Mouse (Mus musculus) megakaryocyte, embryonic 14.5 days (primary cell): ENCODE data around the gene Pck1. TPM values are rescaled to one million over a fixed set of nuclear protein-coding genes. Genes with fewer than 3 reads are reported as not detected.

Experiments
- H3K27me3 ChIP-seq: replicated peaks from 2 replicates; pipeline ENCODE3; 2012; ENCODE audit warnings: inconsistent platforms
- H3K36me3 ChIP-seq: replicated peaks from 2 replicates; pipeline ENCODE3; 2012; ENCODE audit warnings: low read length, inconsistent platforms, mixed read lengths
- H3K4me1 ChIP-seq: 2 replicates; pipeline ENCODE4 v1.6.1; 2012; ENCODE audit warnings: inconsistent platforms
- H3K4me3 ChIP-seq: replicated peaks from 2 replicates; pipeline ENCODE3; 2012; ENCODE audit warnings: moderate library complexity, mild to moderate bottlenecking, inconsistent platforms
- H3K9me3 ChIP-seq: 2 replicates; pipeline ENCODE4 v1.6.1; 2012; ENCODE audit warnings: inconsistent platforms
- FLI1 ChIP-seq: IDR thresholded peaks from 2 replicates; pipeline ENCODE4 v1.6.1; 2012; ENCODE audit warnings: low read length, inconsistent platforms, mixed read lengths
- GATA1 ChIP-seq: IDR thresholded peaks from 3 replicates; pipeline ENCODE4 v1.6.1; 2012; ENCODE audit warnings: mixed read lengths, low read length, inconsistent platforms, borderline replicate concordance
- polyA plus RNA-seq: library from polyadenylated mRNA; stranded (reverse); fragments of >175 nt; gene quantifications from 2 replicates; pipeline ENCODE4 v1.2.3, GENCODE M21; 2012; ENCODE audit warnings: low replicate concordance; ENCODE audit not compliant: insufficient read depth

The Pck1 gene
- polyA plus RNA-seq, 1 experiment: not detected

- H3K9me3 ChIP-seq: no peaks in the 10 kb centered on the region
- H3K4me3 ChIP-seq: no peak overlapping the region
- TF ChIP-seq FLI1: no peak
- TF ChIP-seq GATA1: no peak
- no peaks in the 10 kb centered on the region for H3K36me3 ChIP-seq
- H3K4me1 ChIP-seq: peaks cover 3% of the 10 kb centered on the region
- peaks cover 49% of the 10 kb centered on the region for H3K27me3 ChIP-seq
Measured at GRCm38 (mm10) chr2:173181486-173181885, 28.6 kb downstream of the Pck1 start.

GRCm38 (mm10) chr2:173181901-173182300 is 29.1 kb downstream of the Pck1 start:
- Histone ChIP-seq H3K9me3 (no peaks in the 10 kb centered on the region), H3K27me3 (peaks cover 53% of the 10 kb centered on the region)
- no peak for TF ChIP-seq GATA1
- no peak for TF ChIP-seq FLI1

DNA sequence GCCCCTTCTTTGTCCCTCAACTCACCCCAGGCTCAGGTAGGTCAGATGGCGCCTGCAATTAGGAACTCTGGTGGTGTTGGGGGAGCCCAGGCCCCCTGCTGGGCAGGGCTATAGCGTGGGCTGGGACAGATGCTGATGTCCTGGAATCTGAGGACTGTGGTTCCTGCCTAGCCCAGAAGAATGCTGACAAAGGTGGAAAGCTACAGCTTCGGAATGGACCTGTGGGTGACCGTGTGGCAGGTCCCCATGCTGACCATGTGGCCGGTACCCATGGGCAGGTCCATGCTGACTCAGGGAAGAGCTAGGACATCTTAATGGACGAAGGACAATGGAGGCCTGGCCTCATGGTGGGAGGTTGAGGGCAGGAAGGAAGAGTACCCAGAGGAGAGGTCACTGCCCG is 29.9 kb downstream of the Pck1 start:
- H3K9me3 ChIP-seq: no peaks in the 10 kb centered on the region
- TF ChIP-seq GATA1 (no peak), FLI1 (no peak)
- peaks cover 56% of the 10 kb centered on the region for H3K27me3 ChIP-seq

More at GRCm38 (mm10) chr2:173181901-173182300, 29.1 kb downstream of the Pck1 start:
- Histone ChIP-seq H3K4me1 (peaks cover 7% of the 10 kb centered on the region), H3K36me3 (no peaks in the 10 kb centered on the region), H3K4me3 (no peak overlapping the region)

GRCm38 (mm10) chr2:173183311-173183710 is 30.5 kb downstream of the Pck1 start:
- H3K4me3 ChIP-seq: no peak overlapping the region
- no peaks in the 10 kb centered on the region for H3K9me3 ChIP-seq
- TF ChIP-seq GATA1 (no peak), FLI1 (no peak)
- H3K4me1 ChIP-seq: peaks cover 14% of the 10 kb centered on the region
- H3K36me3 ChIP-seq: no peaks in the 10 kb centered on the region
- H3K27me3 ChIP-seq: peaks cover 55% of the 10 kb centered on the region

More for the DNA sequence above, 29.9 kb downstream of the Pck1 start:
- Histone ChIP-seq H3K4me1 (peaks cover 14% of the 10 kb centered on the region), H3K36me3 (no peaks in the 10 kb centered on the region), H3K4me3 (no peak overlapping the region)

GRCm38 (mm10) chr2:173183836-173184460 is 31.1 kb downstream of the Pck1 start:
- Histone ChIP-seq H3K4me1 (peaks cover 16% of the 10 kb centered on the region), H3K9me3 (no peaks in the 10 kb centered on the region), H3K4me3 (no peak overlapping the region), H3K36me3 (no peaks in the 10 kb centered on the region), H3K27me3 (peaks cover 57% of the 10 kb centered on the region)
- TF ChIP-seq FLI1 (no peak), GATA1 (no peak)

- Histone ChIP-seq H3K9me3 (no peaks in the 10 kb centered on the region), H3K36me3 (no peaks in the 10 kb centered on the region)
Measured at GRCm38 (mm10) chr2:173184475-173185080, 31.7 kb downstream of the Pck1 start.

DNA sequence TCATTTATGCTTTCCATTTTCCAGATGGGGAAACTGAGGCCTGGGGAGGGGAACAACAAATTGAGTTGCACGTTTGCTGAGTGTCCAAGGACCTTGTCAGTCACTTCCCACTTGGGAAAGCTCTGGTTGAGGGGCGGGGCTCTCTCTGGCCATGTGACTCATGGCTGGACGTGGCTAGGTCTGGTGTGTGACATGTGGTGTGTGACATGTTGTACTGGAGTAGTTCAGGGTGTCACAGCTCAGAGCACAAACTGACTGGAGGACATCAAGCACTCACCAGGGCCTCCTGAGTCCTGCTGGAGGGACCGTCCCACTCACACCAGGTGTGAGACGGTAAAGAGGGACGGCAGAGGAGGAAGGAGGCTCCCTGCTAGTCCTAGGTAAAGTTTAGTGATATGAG is 32.4 kb downstream of the Pck1 start:
- no peak for TF ChIP-seq GATA1
- no peak for TF ChIP-seq FLI1
- Histone ChIP-seq H3K4me3 (no peak overlapping the region), H3K4me1 (peaks cover 16% of the 10 kb centered on the region), H3K27me3 (peaks cover 52% of the 10 kb centered on the region), H3K9me3 (no peaks in the 10 kb centered on the region), H3K36me3 (no peaks in the 10 kb centered on the region)

More at GRCm38 (mm10) chr2:173184475-173185080, 31.7 kb downstream of the Pck1 start:
- TF ChIP-seq FLI1: no peak
- no peak for TF ChIP-seq GATA1
- Histone ChIP-seq H3K27me3 (peaks cover 55% of the 10 kb centered on the region), H3K4me3 (no peak overlapping the region), H3K4me1 (peaks cover 16% of the 10 kb centered on the region)

DNA sequence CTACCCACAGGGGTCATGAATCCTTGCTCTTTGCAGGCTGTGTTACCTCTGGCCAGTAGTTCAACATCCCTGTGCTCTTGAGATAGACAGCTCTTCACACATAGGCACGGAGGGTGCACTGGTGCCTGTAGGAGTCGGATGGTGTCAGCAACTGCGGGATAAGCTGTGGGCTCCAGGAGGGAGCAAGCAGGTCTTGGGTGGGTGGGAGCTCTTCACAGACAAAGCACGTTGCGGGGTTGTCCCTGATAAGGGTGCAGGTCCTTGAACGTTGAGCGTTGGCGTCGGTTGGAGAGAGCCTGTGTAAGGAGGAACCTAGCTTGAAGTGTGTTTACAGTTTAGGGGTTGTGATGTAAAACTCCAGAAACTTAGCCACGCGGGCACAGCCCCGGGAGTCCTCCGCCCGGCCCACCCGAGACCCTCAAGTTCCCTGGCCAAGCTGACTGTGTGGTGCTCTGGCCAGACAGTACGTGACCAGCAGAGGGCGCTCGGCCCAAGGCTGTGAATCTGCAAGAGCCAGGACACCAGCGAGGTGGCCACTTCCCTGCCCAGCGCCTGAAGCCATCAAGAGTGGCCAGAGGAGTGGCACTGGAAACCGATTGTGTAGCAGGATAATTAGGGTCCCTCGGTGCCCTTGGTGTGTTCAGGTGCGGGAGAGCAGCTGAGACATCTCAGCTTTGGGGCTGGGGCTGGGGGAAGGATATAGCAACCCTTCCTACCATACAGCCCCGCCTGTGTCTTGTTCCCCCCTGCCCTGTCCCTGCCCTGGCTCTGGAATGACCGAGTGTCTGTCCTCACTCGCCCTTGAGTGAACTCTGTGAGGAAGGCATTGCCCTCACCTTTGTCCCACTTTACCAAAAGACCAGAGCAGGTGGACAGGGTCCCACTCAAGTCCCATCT is 33.4 kb downstream of the Pck1 start:
- no peak for TF ChIP-seq GATA1
- no peak for TF ChIP-seq FLI1
- Histone ChIP-seq H3K36me3 (no peaks in the 10 kb centered on the region), H3K4me3 (peak overlapping the region; percentile 59), H3K4me1 (peaks cover 16% of the 10 kb centered on the region), H3K27me3 (peaks cover 52% of the 10 kb centered on the region), H3K9me3 (no peaks in the 10 kb centered on the region)

DNA sequence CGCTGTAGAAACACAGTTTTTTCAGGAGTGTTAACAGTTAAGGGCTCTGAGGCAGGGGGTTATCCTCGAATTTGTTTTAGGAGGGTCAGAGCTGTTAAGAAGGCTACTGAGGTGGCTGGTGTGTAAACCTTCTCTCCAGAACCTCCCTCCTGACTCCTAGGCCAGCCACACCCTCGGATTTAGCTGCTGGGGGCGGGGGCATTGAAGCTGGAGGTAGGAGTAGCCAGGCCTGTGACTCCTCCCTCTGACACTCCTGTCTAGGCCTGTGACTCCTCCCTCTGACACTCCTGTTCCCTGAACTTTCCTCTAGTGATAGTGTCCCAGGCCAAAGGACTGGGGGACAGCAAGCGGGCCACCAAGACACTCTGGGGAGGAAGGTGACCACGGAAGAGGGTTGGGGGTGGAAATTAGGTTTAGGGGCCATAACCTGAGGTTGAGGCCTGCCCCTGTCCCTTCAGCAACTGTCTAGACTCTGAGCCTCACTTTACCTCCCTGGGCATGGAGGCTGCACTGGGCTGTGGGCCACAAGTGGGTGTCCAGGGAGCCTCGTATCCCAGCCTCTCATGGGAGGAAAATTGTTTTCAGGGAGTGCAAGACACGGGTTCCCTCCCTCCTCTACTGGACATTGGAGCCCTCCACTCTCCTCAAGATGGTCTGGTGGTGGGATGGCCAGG is 34.5 kb downstream of the Pck1 start:
- TF ChIP-seq FLI1: no peak
- no peak for TF ChIP-seq GATA1
- no peaks in the 10 kb centered on the region for H3K36me3 ChIP-seq
- H3K9me3 ChIP-seq: no peaks in the 10 kb centered on the region
- H3K4me1 ChIP-seq: peaks cover 16% of the 10 kb centered on the region
- peaks cover 48% of the 10 kb centered on the region for H3K27me3 ChIP-seq
- no peak overlapping the region for H3K4me3 ChIP-seq

- no peaks in the 10 kb centered on the region for H3K9me3 ChIP-seq
- TF ChIP-seq GATA1: no peak
- no peak for TF ChIP-seq FLI1
- H3K27me3 ChIP-seq: peaks cover 10% of the 10 kb centered on the region
- H3K4me3 ChIP-seq: no peak overlapping the region
- no peaks in the 10 kb centered on the region for H3K4me1 ChIP-seq
- no peaks in the 10 kb centered on the region for H3K36me3 ChIP-seq
Measured at GRCm38 (mm10) chr2:173194796-173195195, 41.9 kb downstream of the Pck1 start.
